Mouse (Mus musculus) myocyte (in vitro differentiated cells): Measurements from ENCODE around the gene Nme3.

Experiments used
- E2F4 ChIP-seq: IDR thresholded peaks from one replicate; pipeline ENCODE4 v1.6.1; 2011; ENCODE audit warnings: mild to moderate bottlenecking, control low read depth, moderate library complexity; ENCODE audit not compliant: insufficient read depth
- MAX ChIP-seq: IDR thresholded peaks from one replicate; pipeline ENCODE4 v1.6.1; 2011; ENCODE audit warnings: low read depth, mild to moderate bottlenecking, control low read depth
- MYOD1 ChIP-seq, 3 experiments: IDR thresholded peaks; one replicate each; pipeline ENCODE4 v1.6.1; 2011; ENCODE audit warnings: control low read depth in 2 of 3, low read depth in 2 of 3, mild to moderate bottlenecking in 2 of 3, moderate library complexity in 1 of 3; ENCODE audit not compliant: insufficient read length in 2 of 3, control insufficient read depth in 1 of 3
- POLR2A ChIP-seq: IDR thresholded peaks from one replicate; pipeline ENCODE4 v1.6.1; 2011; ENCODE audit warnings: low read depth, mild to moderate bottlenecking, control low read depth, moderate library complexity; ENCODE audit not compliant: insufficient read length
- POLR2AphosphoS2 ChIP-seq: IDR thresholded peaks from one replicate; pipeline ENCODE4 v1.6.1; 2011; ENCODE audit warnings: low read depth, control low read depth; ENCODE audit not compliant: insufficient read length
- TCF12 ChIP-seq: IDR thresholded peaks from one replicate; pipeline ENCODE4 v1.6.1; 2011; ENCODE audit warnings: mild to moderate bottlenecking, control low read depth; ENCODE audit not compliant: poor library complexity, insufficient read depth, severe bottlenecking
- USF1 ChIP-seq: IDR thresholded peaks from one replicate; pipeline ENCODE4 v1.6.1; 2011; ENCODE audit warnings: low read depth, mild to moderate bottlenecking, control low read depth, moderate library complexity

GRCm38 (mm10) chr17:24902671-24903474, 6.6 kb downstream of the Nme3 start:
- no peak for TF ChIP-seq MYOD1 (IDR thresholded peaks at IDR 0.05; ENCODE audit: control insufficient read depth in 1 of 3, insufficient read length in 2 of 3, low read depth in 2 of 3)
- no peak for TF ChIP-seq E2F4
- no peak for TF ChIP-seq MAX
- TF ChIP-seq TCF12 = no peak
- TF ChIP-seq POLR2AphosphoS2 = no peak
- TF ChIP-seq USF1 = no peak
- TF ChIP-seq POLR2A = no peak
